Mouse (Mus musculus): Measurements from ENCODE around the gene Jkamp.

Gene Jkamp

DNA sequence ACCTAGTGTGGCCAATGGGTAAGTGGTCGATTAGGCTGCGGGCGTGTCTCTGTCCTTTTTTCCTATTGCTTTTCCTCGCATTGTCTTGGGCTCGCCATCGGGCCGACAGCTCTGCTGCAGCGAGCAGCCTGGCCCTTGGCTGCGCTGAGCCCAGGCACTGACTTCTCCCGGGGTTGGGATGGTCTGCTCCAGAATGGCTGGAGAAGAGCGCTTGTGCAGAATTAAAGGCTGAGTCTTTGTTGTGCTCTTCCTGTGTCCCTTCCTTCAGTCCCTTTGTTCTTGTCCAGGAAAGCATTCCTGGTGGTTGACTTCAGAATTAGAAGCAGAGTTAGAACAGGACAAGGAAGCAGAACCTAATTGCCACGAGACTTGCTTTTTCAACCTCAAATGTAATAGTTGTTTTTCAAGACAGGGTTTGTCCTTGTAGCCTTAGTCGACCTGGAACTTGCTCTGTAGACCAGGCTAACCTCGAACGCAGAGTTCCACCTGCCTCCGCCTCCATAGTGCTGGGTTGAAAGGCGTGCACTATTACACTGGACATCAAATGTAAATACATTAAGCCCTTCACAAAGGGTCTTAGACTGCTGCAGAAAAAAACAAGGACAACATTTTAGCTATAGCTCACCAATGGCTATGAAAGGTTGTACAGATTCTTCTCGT lies 907 bp downstream of the Jkamp start:
- CTCF ChIA-PET = interaction anchor here (0.7 kb wide), 1 partner anchor 1296 kb away, joined by 3 read pairs; no protein-coding TSS in a partner anchor

DNA sequence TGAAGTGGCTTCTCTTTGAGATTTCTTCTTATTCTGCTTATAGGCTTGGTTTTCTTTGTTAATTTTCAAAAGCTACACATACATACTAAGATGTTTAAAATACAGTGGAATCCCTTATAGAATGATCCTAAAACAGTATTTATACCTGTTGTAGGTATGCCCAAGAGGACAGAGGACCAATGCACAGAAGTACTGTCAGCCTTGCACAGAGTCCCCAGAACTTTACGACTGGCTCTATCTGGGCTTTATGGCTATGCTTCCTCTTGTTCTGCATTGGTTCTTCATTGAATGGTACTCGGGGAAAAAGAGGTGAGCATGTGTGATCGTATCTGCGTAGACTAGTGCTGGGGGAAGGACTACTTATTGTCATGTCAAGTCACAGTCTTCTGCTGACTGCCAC lies 4.4 kb downstream of the Jkamp start:
- CTCF ChIA-PET = no interaction called here

DNA sequence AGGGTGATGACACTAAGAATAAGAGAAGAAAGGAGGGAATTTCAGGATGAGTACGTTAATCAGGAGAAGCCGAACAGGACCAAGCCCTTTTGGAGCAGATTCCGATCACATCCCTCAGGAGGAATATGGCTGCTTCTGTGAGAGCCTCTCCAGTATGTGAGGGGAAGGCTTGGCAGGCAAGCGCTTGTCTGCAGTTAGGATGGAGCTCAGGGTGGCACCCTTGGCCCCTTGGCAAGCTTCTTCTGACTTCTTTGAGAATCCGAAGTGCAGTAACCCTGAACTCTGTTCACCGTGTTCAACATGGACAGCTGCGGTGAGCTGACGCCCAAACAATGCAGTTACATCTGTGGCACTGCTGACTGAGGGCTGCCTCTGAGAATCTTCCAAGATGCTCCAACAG lies 11.6 kb downstream of the Jkamp start:
- CTCF ChIA-PET = no interaction called here

DNA sequence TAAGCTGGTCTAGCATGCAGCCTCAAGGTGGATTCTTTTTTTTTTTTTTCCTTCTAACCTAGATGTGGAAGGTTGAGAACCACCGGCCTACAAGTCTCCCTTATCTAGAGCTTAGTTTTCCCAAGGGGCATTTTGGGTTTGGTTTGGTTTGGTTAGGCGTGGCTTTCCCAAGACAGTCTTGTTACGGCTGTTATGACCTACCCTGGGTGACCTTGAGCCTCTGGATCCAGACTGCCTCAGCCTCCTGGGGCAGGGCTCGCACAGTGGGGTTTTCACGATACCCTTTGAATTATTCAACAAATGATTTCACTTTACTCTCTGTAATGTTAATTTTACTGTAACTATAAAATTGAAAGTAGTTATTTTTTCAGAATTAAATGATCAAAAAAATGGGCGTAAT lies 17.4 kb downstream of the Jkamp start:
- CTCF ChIA-PET = no interaction called here

DNA sequence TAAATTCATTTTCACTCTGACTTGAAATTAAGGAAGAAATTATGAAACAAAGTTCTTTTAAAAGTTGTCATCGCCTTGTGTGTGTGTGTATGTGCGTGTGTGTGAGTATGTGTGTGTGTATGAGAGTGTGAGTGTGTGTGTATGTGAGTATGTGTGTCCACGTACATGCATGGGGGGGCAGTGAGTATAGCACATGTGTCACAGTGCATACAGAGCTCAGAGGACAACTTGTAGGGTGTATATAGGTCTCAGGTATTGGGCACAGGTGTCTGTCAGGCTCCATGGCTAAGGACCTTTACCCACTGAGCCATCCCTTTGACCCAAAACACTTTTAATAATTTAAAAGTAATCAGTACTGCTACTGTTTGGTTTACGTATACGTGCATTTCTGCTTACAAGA lies 18.6 kb downstream of the Jkamp start:
- CTCF ChIA-PET = interaction anchor here (0.6 kb wide), 1 partner anchor 91 kb away, joined by 5 read pairs; no protein-coding TSS in a partner anchor

DNA sequence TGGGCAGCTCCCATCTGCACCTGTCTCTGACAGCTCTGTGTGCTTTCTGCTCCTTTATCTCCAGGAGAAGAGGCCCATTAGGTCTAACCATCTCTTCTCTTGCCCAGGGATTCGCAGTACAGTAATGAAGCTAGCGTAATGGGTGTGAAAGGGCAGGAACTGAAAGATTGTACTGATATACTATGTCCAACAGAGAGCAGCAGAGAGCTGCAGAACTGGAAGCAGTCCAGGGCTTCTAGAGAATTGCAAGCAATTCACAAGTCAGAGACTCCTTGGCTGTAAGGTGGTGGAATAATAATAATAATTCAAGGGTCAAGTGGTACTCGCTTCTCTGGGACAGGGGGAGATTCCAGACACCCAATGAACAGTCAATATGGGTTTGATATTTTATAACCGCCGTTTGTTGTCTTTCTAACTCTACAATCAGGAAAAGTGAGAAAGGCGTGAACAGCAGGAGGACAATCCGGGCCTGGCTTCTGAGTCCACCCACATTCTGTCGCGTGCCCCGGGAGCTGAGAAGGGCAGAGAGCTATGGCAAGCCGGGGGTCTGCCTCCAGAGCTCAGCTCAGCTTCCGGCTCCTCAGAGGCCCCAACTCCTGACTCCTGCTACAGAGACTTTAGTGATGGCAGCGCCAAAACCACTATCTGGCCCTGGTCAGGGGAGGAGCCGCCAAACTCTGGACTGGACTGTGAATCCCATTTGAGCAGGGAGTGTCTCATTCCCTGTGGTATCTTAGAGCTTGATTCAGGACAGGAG lies 19.3 kb downstream of the Jkamp start:
- CTCF ChIA-PET = interaction anchor here (0.6 kb wide), 1 partner anchor 91 kb away, joined by 5 read pairs; no protein-coding TSS in a partner anchor

DNA sequence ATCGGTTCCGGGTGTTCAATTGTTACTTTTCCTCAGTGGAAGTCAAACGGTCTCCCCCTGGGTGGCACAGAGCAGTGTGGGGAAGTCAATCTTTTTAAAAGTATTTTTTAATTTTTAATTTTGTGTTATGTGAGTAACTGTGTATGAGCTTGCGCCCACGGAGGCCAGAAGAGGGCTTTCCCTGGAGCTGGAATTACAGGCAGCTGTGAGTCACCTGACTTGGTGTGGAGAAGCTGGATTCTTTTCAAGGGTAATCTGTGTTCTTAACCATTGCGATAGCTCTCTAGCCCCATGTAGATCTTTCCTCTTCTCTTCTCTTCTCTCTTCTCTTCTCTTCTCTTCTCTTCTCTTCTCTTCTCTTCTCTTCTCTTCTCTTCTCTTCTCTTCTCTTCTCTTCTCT lies 29.7 kb downstream of the Jkamp start:
- CTCF ChIA-PET = interaction anchor here (0.6 to 0.7 kb wide), 4 partner anchors 19 to 399 kb away, joined by 3 to 8 read pairs (median 4); no protein-coding TSS in a partner anchor

DNA sequence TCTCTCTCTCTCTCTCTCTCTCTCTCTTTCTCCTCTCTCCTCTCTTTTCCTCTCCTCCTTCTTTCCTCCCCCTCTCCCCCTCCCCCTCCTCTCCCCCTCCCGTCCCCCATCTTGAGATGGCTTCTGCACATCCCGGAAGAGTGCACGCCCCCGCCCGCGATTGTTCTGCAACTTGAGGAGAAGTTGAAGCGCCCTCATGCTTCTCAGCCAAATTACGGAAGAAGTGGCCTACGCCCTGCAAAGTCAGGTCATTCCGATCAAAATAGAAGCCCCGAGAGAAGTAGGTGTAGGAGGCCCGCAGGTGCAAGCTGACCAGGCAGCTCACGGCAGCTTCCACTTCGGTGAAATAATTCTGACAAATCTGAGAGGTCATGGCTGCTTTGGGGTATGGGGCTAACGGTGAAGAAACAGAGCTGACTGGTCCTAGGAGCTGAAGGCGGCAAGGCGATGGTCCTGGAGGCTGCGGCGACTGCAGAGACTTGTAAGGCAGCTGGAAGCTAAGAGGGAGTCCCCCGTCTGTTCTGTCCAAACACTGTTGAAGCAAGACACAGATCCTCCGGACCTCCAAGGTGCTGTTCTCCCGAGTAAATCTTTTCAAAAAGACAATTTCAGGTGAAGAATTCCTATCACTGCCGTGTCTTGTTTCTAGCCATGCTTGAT lies 30.4 kb downstream of the Jkamp start:
- CTCF ChIA-PET = interaction anchor here (0.6 kb wide), 1 partner anchor 251 kb away, joined by 3 read pairs; no protein-coding TSS in a partner anchor

DNA sequence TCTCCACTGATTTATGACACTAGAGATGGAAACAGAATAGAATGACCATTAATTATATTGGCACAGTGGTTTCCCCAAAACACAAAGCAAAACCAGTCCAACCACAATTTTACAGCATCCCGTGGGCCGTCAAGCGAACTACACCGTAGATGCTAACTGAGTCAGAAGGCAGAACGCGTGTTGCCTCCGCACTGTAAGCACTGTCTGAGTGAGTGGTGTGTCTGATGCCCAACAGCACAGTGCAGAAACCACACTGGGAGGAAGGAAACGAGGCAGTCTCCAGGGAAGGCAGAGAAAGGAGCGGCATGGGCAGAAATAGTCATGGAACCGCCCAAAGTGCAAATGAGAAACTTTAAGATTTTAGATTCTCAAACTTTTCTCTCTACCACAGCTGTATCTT lies 43.8 kb downstream of the Jkamp start:
- CTCF ChIA-PET = no interaction called here

DNA sequence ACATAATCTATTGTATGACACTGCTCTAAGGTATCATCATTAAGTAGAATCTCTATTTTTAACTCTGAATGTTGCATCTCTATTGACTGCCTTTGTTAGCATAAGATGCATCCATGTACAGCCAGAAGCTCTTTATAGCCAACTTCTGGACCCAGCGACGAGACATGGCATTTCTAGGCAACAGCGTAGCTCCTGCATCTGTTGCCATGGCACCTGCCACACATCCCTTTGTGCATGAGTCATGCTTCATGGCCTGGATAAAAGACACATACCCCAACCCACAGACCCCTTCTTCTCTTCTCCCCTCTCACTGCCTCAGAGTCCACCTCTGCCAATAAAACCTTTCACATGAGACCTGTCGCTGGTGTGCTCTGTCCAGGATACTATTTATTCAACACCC lies 65.4 kb downstream of the Jkamp start:
- CTCF ChIA-PET = no interaction called here

Data from spleen, embryonic (tissue).